Mouse (Mus musculus) CH12.LX (cell line): ENCODE results near the gene Tmprss2. TPM values are rescaled to one million over a fixed set of nuclear protein-coding genes. Genes with fewer than 3 reads are reported as not detected.

Source experiments
- DNase-seq: peaks from one replicate; pipeline ENCODE4 v3.0.0-alpha.2; 2013; ENCODE audit errors: extremely low read depth
- H3K27ac ChIP-seq: 2 replicates; pipeline ENCODE4 v1.5.1; 2012; ENCODE audit warnings: low read depth, mild to moderate bottlenecking, control low read depth, moderate library complexity; ENCODE audit not compliant: insufficient read depth
- H3K27me3 ChIP-seq: replicated peaks from 2 replicates; pipeline ENCODE3; 2012; ENCODE audit warnings: inconsistent platforms
- H3K36me3 ChIP-seq, 2 experiments: replicated peaks in 1 of 2; 2 replicates each; pipeline versions ENCODE3 to v1.6.1; 2012; ENCODE audit warnings: inconsistent platforms in 1 of 2, low read length in 1 of 2, mild to moderate bottlenecking in 1 of 2, mixed read lengths in 1 of 2, moderate library complexity in 1 of 2; ENCODE audit not compliant: control insufficient read depth in 1 of 2, insufficient read depth in 1 of 2
- H3K4me1 ChIP-seq, 2 experiments: 2 replicates each; pipeline ENCODE4 v1.6.1; 2012; ENCODE audit warnings: inconsistent platforms in 1 of 2, moderate library complexity in 1 of 2; ENCODE audit not compliant: insufficient read depth in 2 of 2, control insufficient read depth in 1 of 2
- H3K4me2 ChIP-seq: 2 replicates; pipeline ENCODE4 v1.6.1; 2012; ENCODE audit warnings: low read depth, mild to moderate bottlenecking, control low read depth; ENCODE audit not compliant: poor library complexity, insufficient read depth, severe bottlenecking
- H3K4me3 ChIP-seq, 3 experiments: fragments of 150-350 bp in 1 of 3; sonication (generic) in 1 of 3; replicated peaks in 1 of 3; 2 replicates each; pipeline versions ENCODE3 to v1.5.1; 2011 to 2012; ENCODE audit warnings: low read depth in 2 of 3, low read length in 2 of 3, mild to moderate bottlenecking in 2 of 3, moderate library complexity in 2 of 3, control low read depth in 1 of 3, improper control_type of control experiment in 1 of 3, inconsistent platforms in 1 of 3, mixed read lengths in 1 of 3; ENCODE audit not compliant: poor library complexity in 1 of 3
- H3K79me2 ChIP-seq: replicated peaks from 2 replicates; pipeline ENCODE4 v1.6.1; 2012; ENCODE audit warnings: mild to moderate bottlenecking, moderate library complexity; ENCODE audit not compliant: control insufficient read depth, poor library complexity, insufficient read depth, severe bottlenecking; ENCODE audit errors: extremely low read depth
- H3K9ac ChIP-seq: 2 replicates; pipeline ENCODE4 v1.6.1; 2012; ENCODE audit warnings: low read depth, mild to moderate bottlenecking, control low read depth, moderate library complexity; ENCODE audit not compliant: insufficient read depth
- H3K9me3 ChIP-seq: replicated peaks from 2 replicates; pipeline ENCODE3; 2012; ENCODE audit warnings: low read length, inconsistent platforms, mixed read lengths
- BHLHE40 ChIP-seq: IDR thresholded peaks from 2 replicates; pipeline ENCODE4 v1.6.1; 2011; ENCODE audit warnings: mild to moderate bottlenecking, low read depth, low read length, improper control_type of control experiment
- CHD1 ChIP-seq: IDR thresholded peaks from 2 replicates; pipeline ENCODE4 v1.6.1; 2012; ENCODE audit warnings: low read depth, low read length, improper control_type of control experiment, inconsistent platforms
- CTCF ChIP-seq, 2 experiments: IDR thresholded peaks in 1 of 2; conservative IDR thresholded peaks in 1 of 2; 2 replicates each; pipeline ENCODE4 v1.5.1; 2011 to 2012; ENCODE audit warnings: low read depth in 2 of 2, low read length in 2 of 2, improper control_type of control experiment in 1 of 2, inconsistent platforms in 1 of 2, mild to moderate bottlenecking in 1 of 2, moderate library complexity in 1 of 2
- E2F4 ChIP-seq: IDR thresholded peaks from 2 replicates; pipeline ENCODE4 v1.6.1; 2011; ENCODE audit warnings: low read depth, low read length, improper control_type of control experiment; ENCODE audit not compliant: insufficient replicate concordance
- EP300 ChIP-seq: IDR thresholded peaks from 2 replicates; pipeline ENCODE4 v1.6.1; 2011; ENCODE audit warnings: low read length, improper control_type of control experiment
- ETS1 ChIP-seq: conservative IDR thresholded peaks from 2 replicates; pipeline ENCODE4 v1.6.1; 2012; ENCODE audit warnings: low read depth, mild to moderate bottlenecking, inconsistent platforms, low read length, improper control_type of control experiment, moderate library complexity
- GABPA ChIP-seq: IDR thresholded peaks from 2 replicates; pipeline ENCODE4 v1.6.1; 2012; ENCODE audit warnings: low read depth, low read length, improper control_type of control experiment, inconsistent platforms; ENCODE audit not compliant: insufficient replicate concordance
- IRF4 ChIP-seq: IDR thresholded peaks from 2 replicates; pipeline ENCODE4 v1.6.1; 2014; ENCODE audit warnings: low read depth, mild to moderate bottlenecking, inconsistent platforms, low read length, improper control_type of control experiment
- JUND ChIP-seq: conservative IDR thresholded peaks from 2 replicates; pipeline ENCODE4 v1.6.1; 2011; ENCODE audit warnings: low read depth, low read length, improper control_type of control experiment
- MAX ChIP-seq: IDR thresholded peaks from 2 replicates; pipeline ENCODE4 v1.6.1; 2011; ENCODE audit warnings: low read length, improper control_type of control experiment
- MAZ ChIP-seq: IDR thresholded peaks from 2 replicates; pipeline ENCODE4 v1.6.1; 2012; ENCODE audit warnings: low read depth, mild to moderate bottlenecking, inconsistent platforms, low read length, improper control_type of control experiment, moderate library complexity
- MEF2A ChIP-seq: IDR thresholded peaks from 2 replicates; pipeline ENCODE4 v1.6.1; 2014; ENCODE audit warnings: low read depth, mild to moderate bottlenecking, inconsistent platforms, low read length, improper control_type of control experiment, borderline replicate concordance
- MXI1 ChIP-seq: IDR thresholded peaks from 2 replicates; pipeline ENCODE4 v1.6.1; 2011; ENCODE audit warnings: mild to moderate bottlenecking, low read depth, low read length, improper control_type of control experiment
- MYC ChIP-seq: IDR thresholded peaks from 2 replicates; pipeline ENCODE4 v1.6.1; 2011; ENCODE audit warnings: low read depth, mild to moderate bottlenecking, improper control_type of control experiment, low read length
- NELFE ChIP-seq: IDR thresholded peaks from 2 replicates; pipeline ENCODE4 v1.6.1; 2011; ENCODE audit warnings: low read depth, low read length, improper control_type of control experiment
- POLR2AphosphoS2 ChIP-seq: IDR thresholded peaks from 2 replicates; pipeline ENCODE4 v1.6.1; 2011; ENCODE audit warnings: low read depth, low read length, improper control_type of control experiment
- RCOR1 ChIP-seq: conservative IDR thresholded peaks from 2 replicates; pipeline ENCODE4 v1.6.1; 2012; ENCODE audit warnings: low read depth, mild to moderate bottlenecking, inconsistent platforms, low read length, improper control_type of control experiment
- SIN3A ChIP-seq: IDR thresholded peaks from 2 replicates; pipeline ENCODE4 v1.6.1; 2012; ENCODE audit warnings: low read length, improper control_type of control experiment, inconsistent platforms
- SMC3 ChIP-seq: IDR thresholded peaks from 2 replicates; pipeline ENCODE4 v1.6.1; 2011; ENCODE audit warnings: low read depth, low read length, improper control_type of control experiment
- TCF12 ChIP-seq: IDR thresholded peaks from 2 replicates; pipeline ENCODE4 v1.6.1; 2014; ENCODE audit warnings: low read depth, mild to moderate bottlenecking, inconsistent platforms, low read length, improper control_type of control experiment
- UBTF ChIP-seq: IDR thresholded peaks from 2 replicates; pipeline ENCODE4 v1.6.1; 2012; ENCODE audit warnings: low read depth, mild to moderate bottlenecking, inconsistent platforms, low read length, improper control_type of control experiment, moderate library complexity
- USF2 ChIP-seq: conservative IDR thresholded peaks from 2 replicates; pipeline ENCODE4 v1.6.1; 2011; ENCODE audit warnings: low read depth, low read length, improper control_type of control experiment
- ZNF384 ChIP-seq: IDR thresholded peaks from 2 replicates; pipeline ENCODE4 v1.6.1; 2012; ENCODE audit warnings: low read depth, low read length, improper control_type of control experiment, inconsistent platforms
- dilution Hi-C: fragments of 300-500 bp; cut with MboI; formaldehyde crosslinking; loops from 2 replicates; pipeline ENCODE4 v1.14.3; 2020; ENCODE audit warnings: low sequenced_read_pairs; ENCODE audit not compliant: extremely low pct_unique_long_range_greater_than_20kb, extremely low pct_ligation_motif_present
- in situ Hi-C: fragments of 300-500 bp; cut with MboI; formaldehyde crosslinking; loops from 3 replicates; pipeline ENCODE4 v1.14.3; 2019; ENCODE audit warnings: low sequenced_read_pairs, low pct_ligation_motif_present, low pct_unique_long_range_greater_than_20kb, mixed read lengths
- polyA plus RNA-seq: library from polyadenylated mRNA; unstranded; fragments of >175 nt; gene quantifications from 2 replicates; pipeline ENCODE4 v1.2.1, GENCODE M21; 2012; ENCODE audit warnings: low read depth; ENCODE audit not compliant: insufficient read length
- total RNA-seq, 2 experiments: library from RNA; depleted of rRNA; stranded (reverse); fragments of 300-350 nt in 1 of 2; fragments of >200 nt in 1 of 2; gene quantifications; 2 replicates each; pipeline ENCODE4 v1.2.3; 2012 to 2014

The Tmprss2 gene
- total and polyA plus RNA-seq, 3 experiments, result not detected

DNA sequence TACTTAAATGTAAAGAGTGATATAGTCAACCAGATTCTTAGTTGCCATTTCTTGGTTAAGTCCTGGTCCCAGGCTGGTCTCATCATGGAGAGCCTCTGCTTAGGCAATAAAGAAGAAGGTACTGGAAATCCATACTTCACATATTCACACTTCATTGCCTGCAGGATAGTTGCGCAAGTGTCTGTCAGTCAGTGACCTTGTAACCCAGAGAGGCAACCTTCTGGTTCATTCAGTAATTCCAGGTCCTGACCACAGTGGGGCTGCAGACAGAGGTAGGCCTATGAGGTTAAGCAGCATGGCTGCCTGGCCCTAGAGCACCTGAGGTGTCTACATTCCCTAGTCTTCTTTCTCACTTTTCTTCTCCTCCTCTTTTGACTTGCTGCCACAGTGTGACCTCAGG lies 3.0 kb downstream of the Tmprss2 start:
- H3K27me3 ChIP-seq, result no peaks in the 10 kb centered on the region
- DNase-seq, result no peak
- H3K9me3 ChIP-seq, result no peaks in the 10 kb centered on the region
- H3K4me2 ChIP-seq, result no peak overlapping the region
- TF ChIP-seq MYC, result no peak
- no peak for TF ChIP-seq MEF2A
- no peak for TF ChIP-seq ETS1
- no peak for TF ChIP-seq POLR2AphosphoS2
- no peak for TF ChIP-seq IRF4
- TF ChIP-seq SMC3, result no peak
- no peak for TF ChIP-seq E2F4
- no peak for TF ChIP-seq USF2
- no peak for TF ChIP-seq EP300
- no peak for TF ChIP-seq GABPA
- no peak for TF ChIP-seq NELFE
- TF ChIP-seq CHD1, result no peak
- TF ChIP-seq MAX, result no peak
- no peak for TF ChIP-seq SIN3A
- TF ChIP-seq UBTF, result no peak
- TF ChIP-seq BHLHE40, result no peak
- H3K79me2 ChIP-seq, result no peaks in the 10 kb centered on the region
- no peak overlapping the region for H3K27ac ChIP-seq
- dilution Hi-C loops, result no loop called here
- no peaks in the 10 kb centered on the region for H3K4me1 ChIP-seq
- no peak overlapping the region for H3K9ac ChIP-seq
- no peak overlapping the region for H3K4me3 ChIP-seq
- no peaks in the 10 kb centered on the region for H3K36me3 ChIP-seq
- in situ Hi-C loops, result no loop called here

DNA sequence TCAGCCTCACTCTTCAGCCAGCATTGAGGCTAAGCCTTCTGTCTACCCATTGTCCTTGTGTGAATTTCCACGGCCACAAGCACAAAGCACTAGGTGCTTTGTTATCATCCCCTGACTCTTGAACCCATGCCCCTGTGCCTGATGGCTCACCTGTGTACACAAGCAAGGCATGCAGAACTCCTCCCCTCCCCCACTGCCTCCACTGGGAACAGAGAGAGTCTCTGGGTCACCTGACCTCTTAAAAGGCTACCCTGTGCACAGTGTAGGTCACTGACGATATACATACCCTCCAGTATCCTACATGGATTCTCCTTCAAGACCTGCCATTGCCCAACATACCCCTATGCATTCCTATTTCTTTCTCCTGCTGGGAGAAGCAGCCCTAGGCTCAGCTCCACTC lies 4.2 kb downstream of the Tmprss2 start:
- no peak overlapping the region for H3K4me3 ChIP-seq
- TF ChIP-seq E2F4 (no peak), MXI1 (no peak), JUND (no peak), MYC (no peak), RCOR1 (no peak), SMC3 (no peak), NELFE (no peak), CTCF (conservative IDR thresholded peaks at IDR 0.05 in 1 of 2, IDR thresholded peaks at IDR 0.05 in 1 of 2; ENCODE audit: low read depth in 2 of 2, low read length in 2 of 2) (no peak), MEF2A (no peak), ZNF384 (no peak), MAZ (no peak), TCF12 (no peak), CHD1 (no peak), BHLHE40 (no peak)
- dilution Hi-C loops (no loop called here), in situ Hi-C loops (no loop called here)
- H3K27me3 ChIP-seq, result no peaks in the 10 kb centered on the region
- no peak overlapping the region for H3K4me2 ChIP-seq
- no peaks in the 10 kb centered on the region for H3K36me3 ChIP-seq
- H3K9ac ChIP-seq, result no peak overlapping the region
- no peak for DNase-seq
- no peaks in the 10 kb centered on the region for H3K4me1 ChIP-seq
- no peaks in the 10 kb centered on the region for H3K9me3 ChIP-seq
- no peak overlapping the region for H3K27ac ChIP-seq
- H3K79me2 ChIP-seq, result no peaks in the 10 kb centered on the region
